Mouse (Mus musculus) layer of hippocampus, adult 2 months (tissue): Measurements from ENCODE around the gene Emcn. TPM values are rescaled to one million over a fixed set of nuclear protein-coding genes. Genes with fewer than 3 reads are reported as not detected.

Source experiments
- DNase-seq, 2 experiments: peaks; one replicate each; pipeline ENCODE4 v3.0.0; 2022; ENCODE audit warnings: low spot score in 2 of 2
- H3K27ac ChIP-seq: fragments of 200-600 bp; 2 replicates; pipeline ENCODE4 v1.8.1; 2022
- H3K4me3 ChIP-seq: fragments of 200-600 bp; 2 replicates; pipeline ENCODE4 v1.8.1; 2022; ENCODE audit warnings: mild to moderate bottlenecking
- CTCF ChIP-seq: fragments of 200-600 bp; conservative IDR thresholded peaks from 2 replicates; pipeline ENCODE4 v1.8.1; 2022; ENCODE audit warnings: antibody characterized with exemption, mild to moderate bottlenecking, moderate library complexity
- long read RNA-seq, 2 experiments: library from polyadenylated mRNA; stranded (forward); transcript quantifications; one replicate each; pipeline ENCODE4 v2.0.0; 2021; ENCODE audit warnings: borderline mapping rate in 2 of 2
- total RNA-seq, 2 experiments: library from RNA; stranded (reverse); gene quantifications; 2 replicates each; pipeline ENCODE4 v1.2.3; 2021

Emcn gene
- total RNA-seq: 1 to 10 TPM; 5.9 to 6.1 TPM
- long read RNA-seq, experiment 1, partial matches to known transcripts: 0 of 2 reads
- long read RNA-seq, experiment 1, other reads (novel, unspliced or antisense): 0 of 2 reads
- long read RNA-seq, experiment 2, partial matches to known transcripts: 0 of 2 reads
- long read RNA-seq, experiment 2, other reads (novel, unspliced or antisense): 2 of 2 reads

- peak within 1 kb of the TSS; percentile 63; the same call in 1 of the 2 replicates for H3K27ac ChIP-seq
- peak within 1 kb of the TSS; percentile 27; the same call in 1 of the 2 replicates for H3K4me3 ChIP-seq
- DNase-seq: no peak
- no peak for TF ChIP-seq CTCF
Measured at GRCm38 (mm10) chr3:137340938-137341337, at the start of gene Emcn. TSS of gene Emcn (plus strand) at chr3:137341067.

DNA sequence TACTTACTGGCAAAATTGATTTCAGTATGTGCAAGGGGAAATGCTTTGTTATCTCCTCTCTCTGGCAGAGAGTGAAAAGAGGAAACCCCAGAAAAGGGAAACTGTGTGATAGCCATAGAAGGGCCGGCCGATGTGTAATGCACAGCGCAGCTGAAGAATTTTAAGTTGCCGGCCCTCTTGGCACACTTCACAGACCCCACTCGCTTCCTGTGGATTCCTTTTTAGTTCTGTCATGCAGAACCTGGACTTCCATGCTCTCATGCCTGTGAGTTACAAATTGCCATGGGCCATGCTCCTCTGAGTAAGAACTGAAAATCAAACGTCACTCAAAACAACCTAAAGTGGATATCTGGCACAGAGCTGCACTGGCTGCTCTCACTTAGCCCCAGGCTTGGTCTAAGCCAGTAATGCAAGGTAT is 47.7 kb upstream of the Emcn start:
- DNase-seq: no peak
- no peak overlapping the region for H3K4me3 ChIP-seq
- no peak for TF ChIP-seq CTCF
- H3K27ac ChIP-seq: no peak overlapping the region

- H3K27ac ChIP-seq: no peak overlapping the region
- H3K4me3 ChIP-seq: no peak overlapping the region
- TF ChIP-seq CTCF: no peak
- no peak for DNase-seq
Measured at GRCm38 (mm10) chr3:137298230-137298629, 42.6 kb upstream of the Emcn start.

DNA sequence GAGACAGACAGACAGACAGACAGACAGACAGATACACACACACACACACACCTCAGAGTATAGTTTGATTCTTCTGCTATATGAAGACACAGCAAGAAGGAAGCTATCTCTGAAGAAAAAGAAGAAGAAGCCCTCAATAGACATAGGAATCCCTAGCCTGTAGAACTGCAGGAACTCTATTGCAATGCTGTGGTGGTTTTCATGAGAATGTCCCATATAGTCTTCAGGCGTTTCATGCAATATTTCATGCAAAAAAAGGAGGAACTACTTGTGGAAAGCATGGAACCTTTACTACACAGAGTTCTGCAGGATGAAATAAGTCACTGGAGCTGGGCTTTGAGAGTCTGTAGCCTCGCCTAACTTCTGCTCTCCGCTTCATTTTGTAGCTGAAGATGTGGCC is 40.7 kb upstream of the Emcn start:
- DNase-seq: no peak
- H3K27ac ChIP-seq: no peak overlapping the region
- no peak for TF ChIP-seq CTCF
- H3K4me3 ChIP-seq: no peak overlapping the region

DNA sequence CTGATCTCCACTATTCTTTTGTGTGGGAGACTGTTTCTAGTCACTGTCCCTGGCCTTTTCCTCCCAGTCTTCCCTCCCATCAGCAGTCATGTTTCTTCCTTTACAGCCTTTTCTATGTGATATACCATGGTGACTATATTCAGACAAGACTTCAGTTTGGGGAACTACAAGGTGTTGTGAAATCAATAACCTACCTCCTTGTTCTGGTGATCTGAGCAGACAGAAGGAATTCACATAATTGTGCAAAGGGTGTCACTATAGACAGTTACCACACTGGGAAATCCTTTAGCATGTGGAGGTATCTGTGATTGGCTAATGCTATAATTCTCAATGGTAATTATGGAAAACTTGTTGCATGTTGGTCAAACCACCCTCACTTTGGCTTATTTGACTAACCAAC is 39.7 kb upstream of the Emcn start:
- TF ChIP-seq CTCF: no peak
- no peak overlapping the region for H3K4me3 ChIP-seq
- DNase-seq: no peak
- H3K27ac ChIP-seq: no peak overlapping the region

DNA sequence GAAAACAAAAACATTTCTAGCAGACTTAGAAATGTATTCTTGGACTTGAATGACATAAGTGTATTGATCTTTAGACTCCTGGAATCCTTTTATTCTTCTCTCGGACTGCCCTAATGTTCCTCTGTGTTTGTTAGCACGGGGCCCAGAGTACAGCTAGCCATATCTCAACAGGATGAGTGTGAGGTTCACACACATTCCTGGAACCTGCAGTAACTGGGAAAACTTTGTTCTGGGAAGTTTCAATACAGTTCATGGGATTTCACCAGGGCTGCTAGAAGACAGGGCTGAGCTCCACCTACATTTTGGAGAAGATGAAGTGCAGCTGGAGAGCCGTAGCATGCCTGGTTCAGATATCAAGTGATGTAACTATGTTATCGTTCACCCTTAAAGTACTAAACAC is 38.1 kb upstream of the Emcn start:
- DNase-seq: no peak
- Histone ChIP-seq H3K4me3 (no peak overlapping the region), H3K27ac (no peak overlapping the region)
- no peak for TF ChIP-seq CTCF

GRCm38 (mm10) chr3:137309959-137310358 is 30.9 kb upstream of the Emcn start:
- TF ChIP-seq CTCF: no peak
- no peak for DNase-seq
- Histone ChIP-seq H3K27ac (no peak overlapping the region), H3K4me3 (no peak overlapping the region)

DNA sequence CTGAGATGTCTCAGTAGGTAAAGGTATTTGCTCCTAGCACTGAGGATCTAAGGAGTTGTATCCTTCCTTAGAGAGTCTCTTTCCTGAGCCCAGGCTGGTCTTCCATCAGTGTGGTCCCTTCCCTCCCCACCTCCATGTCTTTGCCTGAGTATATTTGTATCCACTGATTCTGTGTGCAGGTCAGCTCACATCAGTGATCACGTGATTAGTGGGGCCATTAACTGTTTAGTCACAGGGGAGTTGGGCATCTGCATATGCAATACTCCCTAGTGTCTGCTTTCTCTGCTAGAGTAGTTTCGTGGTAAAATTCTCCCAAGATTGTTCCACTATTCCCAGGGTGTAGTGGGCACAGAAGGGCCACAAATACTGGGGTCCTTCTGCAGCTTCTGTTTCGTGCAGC is 28.3 kb upstream of the Emcn start:
- H3K27ac ChIP-seq: no peak overlapping the region
- no peak for TF ChIP-seq CTCF
- no peak for DNase-seq
- no peak overlapping the region for H3K4me3 ChIP-seq

DNA sequence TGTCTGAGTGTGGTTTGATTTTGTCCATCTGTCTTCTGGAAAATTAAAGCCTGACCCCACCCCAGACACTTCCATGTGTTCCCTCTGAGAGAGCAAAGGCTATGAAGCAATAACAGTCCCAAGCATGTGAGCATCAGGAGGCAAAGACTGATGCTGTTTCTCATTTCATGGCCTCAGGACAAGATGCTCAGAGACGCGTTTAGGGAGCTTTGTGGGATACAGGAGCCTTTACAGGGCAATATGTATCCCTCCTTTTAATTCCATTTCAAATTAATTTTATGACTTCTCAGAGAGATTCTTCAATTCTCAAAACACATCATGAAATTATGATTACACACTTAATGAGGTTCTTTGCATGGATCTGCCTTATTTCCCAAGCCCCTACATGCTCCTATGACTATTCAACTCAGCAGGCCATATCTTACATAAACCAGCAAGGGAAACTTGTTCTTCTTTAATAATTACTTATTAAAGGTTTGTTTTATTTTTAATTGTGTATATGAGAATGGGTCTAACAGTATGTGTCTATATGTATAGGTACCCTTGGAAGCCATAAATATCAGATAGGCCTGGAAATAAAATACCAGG is 27.0 kb upstream of the Emcn start:
- TF ChIP-seq CTCF: no peak
- Histone ChIP-seq H3K4me3 (no peak overlapping the region), H3K27ac (no peak overlapping the region)

DNA sequence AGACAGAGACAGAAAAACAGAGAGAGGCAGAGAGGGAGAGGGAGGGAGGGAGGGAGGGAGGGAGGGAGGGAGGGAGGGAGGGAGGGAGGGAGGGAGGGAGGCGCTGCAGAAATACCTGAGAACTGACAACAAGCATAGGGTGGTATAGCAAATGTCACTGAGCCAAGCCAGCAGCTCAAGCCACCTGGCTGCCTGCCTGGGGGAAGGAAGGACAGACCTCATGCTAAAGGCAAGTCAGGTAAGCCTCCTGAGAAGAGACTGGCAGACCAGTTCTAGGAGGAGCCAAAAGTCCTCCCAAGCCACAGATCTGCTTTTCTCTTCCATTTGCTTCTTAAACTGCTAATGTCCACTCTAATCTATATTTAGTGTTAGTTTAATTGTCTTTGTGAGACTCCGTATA is 22.5 kb upstream of the Emcn start:
- no peak for TF ChIP-seq CTCF
- no peak overlapping the region for H3K27ac ChIP-seq
- H3K4me3 ChIP-seq: no peak overlapping the region
- DNase-seq: no peak

More for the DNA sequence above, 27.0 kb upstream of the Emcn start:
- DNase-seq: no peak

GRCm38 (mm10) chr3:137319950-137320349 is 20.9 kb upstream of the Emcn start:
- no peak for DNase-seq
- no peak overlapping the region for H3K4me3 ChIP-seq
- TF ChIP-seq CTCF: no peak

GRCm38 (mm10) chr3:137322304-137322703 is 18.6 kb upstream of the Emcn start:
- no peak for DNase-seq
- no peak for TF ChIP-seq CTCF
- H3K27ac ChIP-seq: peak overlapping the region; percentile 32; the same call in 1 of the 2 replicates
- 0 out of 2 replicates have a peak overlapping the region, but pooled peaks have one; percentile 4 for H3K4me3 ChIP-seq

More at GRCm38 (mm10) chr3:137319950-137320349, 20.9 kb upstream of the Emcn start:
- no peak overlapping the region for H3K27ac ChIP-seq

- Histone ChIP-seq H3K27ac (peak overlapping the region; percentile 65; the same call in 1 of the 2 replicates), H3K4me3 (no peak overlapping the region)
- no peak for TF ChIP-seq CTCF
- DNase-seq: no peak
Measured at GRCm38 (mm10) chr3:137329898-137330297, 11.0 kb upstream of the Emcn start.

DNA sequence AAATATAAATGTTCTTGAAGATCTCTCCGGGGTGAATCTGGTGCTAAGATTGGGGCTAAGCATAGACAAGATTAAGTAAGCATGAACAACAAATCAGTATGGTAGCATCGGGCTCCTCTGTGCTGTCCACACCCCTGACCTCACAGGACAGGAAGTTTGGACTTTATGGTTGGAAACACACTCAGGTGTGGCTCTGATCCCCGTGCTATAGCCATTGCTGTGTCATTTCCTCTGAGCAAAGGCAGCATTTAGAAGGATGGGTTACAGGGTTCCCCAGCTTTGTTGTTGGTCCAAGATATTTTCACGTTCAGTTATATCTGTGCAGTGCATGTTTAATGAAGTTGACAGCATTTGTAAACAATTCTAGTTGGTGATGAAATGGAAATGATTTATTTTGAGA is 9.9 kb upstream of the Emcn start:
- no peak for DNase-seq
- peak overlapping the region; percentile 65; the same call in 1 of the 2 replicates for H3K27ac ChIP-seq
- no peak for TF ChIP-seq CTCF
- no peak overlapping the region for H3K4me3 ChIP-seq

GRCm38 (mm10) chr3:137332531-137332930 is 8.3 kb upstream of the Emcn start:
- no peak overlapping the region for H3K4me3 ChIP-seq
- TF ChIP-seq CTCF: no peak
- no peak overlapping the region for H3K27ac ChIP-seq
- no peak for DNase-seq
